Mouse (Mus musculus) heart, embryonic 14.5 days (tissue): ENCODE results near the gene Lactbl1. TPM values are rescaled to one million over a fixed set of nuclear protein-coding genes. Genes with fewer than 3 reads are reported as not detected.

Experiments used
- ATAC-seq: fragments of 200-750 bp; cut with Nextera tagmentation; 2 replicates; pipeline ENCODE4 v1.8.0; 2017; ENCODE audit warnings: low read depth, moderate TSS enrichment; ENCODE audit not compliant: insufficient number of reproducible peaks, insufficient read depth, low FRiP score
- H3K27ac ChIP-seq, 2 experiments: fragments of 200-500 bp in 1 of 2; fragments of 300-500 bp in 1 of 2; sonication (generic) in 1 of 2; replicated peaks in 1 of 2; 2 replicates each; pipeline ENCODE4 v1.5.1; 2012 to 2014; ENCODE audit warnings: low read depth in 2 of 2, low read length in 2 of 2, control low read depth in 1 of 2, mild to moderate bottlenecking in 1 of 2, mixed read lengths in 1 of 2; ENCODE audit not compliant: control insufficient read depth in 1 of 2, insufficient read depth in 1 of 2
- H3K27me3 ChIP-seq: fragments of 300-500 bp; sonication (generic); 2 replicates; pipeline ENCODE4 v1.6.1; 2014; ENCODE audit warnings: mild to moderate bottlenecking, low read length, control low read depth; ENCODE audit not compliant: control insufficient read depth, insufficient read depth
- H3K36me3 ChIP-seq: fragments of 300-500 bp; sonication (generic); 2 replicates; pipeline ENCODE4 v1.6.1; 2014; ENCODE audit warnings: mild to moderate bottlenecking, control low read depth, low read length, mixed read lengths; ENCODE audit not compliant: control insufficient read depth, insufficient read depth
- H3K4me1 ChIP-seq, 2 experiments: fragments of 200-500 bp in 1 of 2; fragments of 300-500 bp in 1 of 2; sonication (generic) in 1 of 2; 2 replicates each; pipeline ENCODE4 v1.6.1; 2012 to 2014; ENCODE audit warnings: low read length in 2 of 2, control low read depth in 1 of 2, mixed read lengths in 1 of 2; ENCODE audit not compliant: control insufficient read depth in 2 of 2, insufficient read depth in 2 of 2
- H3K4me2 ChIP-seq: fragments of 300-500 bp; sonication (generic); 2 replicates; pipeline ENCODE4 v1.6.1; 2014; ENCODE audit warnings: mild to moderate bottlenecking, low read length
- H3K4me3 ChIP-seq, 2 experiments: fragments of 200-500 bp in 1 of 2; fragments of 300-500 bp in 1 of 2; sonication (generic) in 1 of 2; 2 replicates each; pipeline ENCODE4 v1.5.1; 2012 to 2014; ENCODE audit warnings: low read length in 2 of 2, mild to moderate bottlenecking in 2 of 2, control low read depth in 1 of 2, low read depth in 1 of 2, moderate library complexity in 1 of 2; ENCODE audit not compliant: control insufficient read depth in 1 of 2, insufficient read depth in 1 of 2
- H3K9ac ChIP-seq: fragments of 300-500 bp; sonication (generic); 2 replicates; pipeline ENCODE4 v1.6.1; 2014; ENCODE audit warnings: mild to moderate bottlenecking, low read length
- H3K9me3 ChIP-seq: fragments of 300-500 bp; sonication (generic); 2 replicates; pipeline ENCODE4 v1.6.1; 2016; ENCODE audit warnings: low read length, control low read depth; ENCODE audit not compliant: control insufficient read depth
- WGBS: fragments of 180-500 bp; shearing (Covaris S2); extraction: QIAGEN DNeasy Blood & Tissue Kit; methylation state at CpG from one replicate; pipeline ENCODE4 v1.1.7; 2014; 5-methylcytosine and 5-hydroxymethylcytosine counted together
- polyA plus RNA-seq: library from polyadenylated mRNA; unstranded; fragments of >200 nt; fragmentation: Nextera tagmentation; extraction: Ambion mirVana; gene quantifications from 2 replicates; pipeline ENCODE4 v1.2.1, GENCODE M21; 2014

The Lactbl1 gene
- polyA plus RNA-seq, 1 experiment from 2014 or later = not detected

- H3K9me3 ChIP-seq = no peaks in the 10 kb centered on the region
- no peaks in the 10 kb centered on the region for H3K27me3 ChIP-seq
- no peak overlapping the region for H3K27ac ChIP-seq
- H3K4me2 ChIP-seq = no peak overlapping the region
- H3K9ac ChIP-seq = no peak overlapping the region
- 84% methylated on average over 7 of the region's 7 CpGs for WGBS
- H3K4me3 ChIP-seq = no peak overlapping the region
- H3K36me3 ChIP-seq = 0 out of 2 replicates have a peak, but pooled peaks cover 4% of the 10 kb centered on the region
- no peak for ATAC-seq
- H3K4me1 ChIP-seq = peaks cover 0 to 17% of the 10 kb centered on the region in 2 experiments; a peak in 3 of 4 replicates
Observed at GRCm38 (mm10) chr4:136598268-136598876, 24.0 kb upstream of the Lactbl1 start.

DNA sequence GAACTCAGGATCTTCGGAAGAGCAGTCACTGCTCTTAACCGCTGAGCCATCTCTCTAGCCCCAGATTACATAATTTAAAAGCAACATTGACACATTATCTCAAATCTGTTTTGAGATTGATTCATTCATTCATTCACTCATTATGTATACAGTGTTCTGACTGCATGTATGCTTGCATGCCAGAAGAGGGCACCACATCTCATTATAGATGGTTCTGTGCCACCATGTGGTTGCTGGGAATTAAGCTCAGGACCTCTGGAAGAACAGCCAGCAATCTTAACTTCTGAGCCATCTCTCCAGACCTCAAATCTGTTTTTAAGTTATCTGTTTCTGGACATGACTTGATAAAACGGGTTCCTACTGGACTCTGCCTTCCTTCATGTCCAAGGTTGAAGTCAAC, 22.6 kb upstream of the Lactbl1 start:
- 91% methylated on average over 3 of the region's 3 CpGs for WGBS
- Histone ChIP-seq H3K36me3 (no peaks in the 10 kb centered on the region), H3K27me3 (no peaks in the 10 kb centered on the region), H3K27ac (no peak overlapping the region), H3K9ac (no peak overlapping the region), H3K4me1 (peaks cover 0 to 17% of the 10 kb centered on the region in 2 experiments; a peak in 2 of 4 replicates), H3K4me2 (no peak overlapping the region), H3K9me3 (no peaks in the 10 kb centered on the region), H3K4me3 (no peak overlapping the region)
- ATAC-seq = no peak

- no peaks in the 10 kb centered on the region for H3K9me3 ChIP-seq
- H3K4me3 ChIP-seq = 0 out of 4 replicates have a peak overlapping the region, but pooled peaks of 1 of the 2 experiments have one; percentile 99
- no peak for ATAC-seq
- peaks cover 0 to 12% of the 10 kb centered on the region in 2 experiments; a peak in 2 of 4 replicates for H3K4me1 ChIP-seq
- peak overlapping the region; percentile 73 for H3K4me2 ChIP-seq
- 79% methylated on average over 2 of the region's 2 CpGs for WGBS
- no peaks in the 10 kb centered on the region for H3K27me3 ChIP-seq
- no peaks in the 10 kb centered on the region for H3K36me3 ChIP-seq
- peak overlapping the region; percentile 99 for H3K9ac ChIP-seq
- H3K27ac ChIP-seq = no peak overlapping the region
Observed at GRCm38 (mm10) chr4:136600536-136600935, 21.9 kb upstream of the Lactbl1 start.

GRCm38 (mm10) chr4:136601476-136601875, 20.9 kb upstream of the Lactbl1 start:
- Histone ChIP-seq H3K27me3 (no peaks in the 10 kb centered on the region), H3K9me3 (no peaks in the 10 kb centered on the region), H3K27ac (peak overlapping the region; percentile 27 to 82; a peak in 3 of 4 replicates), H3K4me2 (peak overlapping the region; percentile 73), H3K4me3 (peak overlapping the region; percentile 98 to 99), H3K9ac (peak overlapping the region; percentile 99), H3K4me1 (peaks cover 0 to 12% of the 10 kb centered on the region in 2 experiments; a peak in 2 of 4 replicates), H3K36me3 (no peaks in the 10 kb centered on the region)
- under 1% methylated on average over 13 of the region's 13 CpGs for WGBS
- ATAC-seq = no peak

GRCm38 (mm10) chr4:136602018-136602554, 20.3 kb upstream of the Lactbl1 start:
- peak; percentile 62 for ATAC-seq
- H3K27ac ChIP-seq = peak overlapping the region; percentile 82 to 83
- H3K27me3 ChIP-seq = no peaks in the 10 kb centered on the region
- peaks cover 0 to 12% of the 10 kb centered on the region in 2 experiments; a peak in 2 of 4 replicates for H3K4me1 ChIP-seq
- peak overlapping the region; percentile 73 for H3K4me2 ChIP-seq
- H3K9me3 ChIP-seq = no peaks in the 10 kb centered on the region
- no peaks in the 10 kb centered on the region for H3K36me3 ChIP-seq
- under 1% methylated on average over 57 of the region's 68 CpGs for WGBS
- peak overlapping the region; percentile 98 to 99 for H3K4me3 ChIP-seq
- peak overlapping the region; percentile 99 for H3K9ac ChIP-seq

DNA sequence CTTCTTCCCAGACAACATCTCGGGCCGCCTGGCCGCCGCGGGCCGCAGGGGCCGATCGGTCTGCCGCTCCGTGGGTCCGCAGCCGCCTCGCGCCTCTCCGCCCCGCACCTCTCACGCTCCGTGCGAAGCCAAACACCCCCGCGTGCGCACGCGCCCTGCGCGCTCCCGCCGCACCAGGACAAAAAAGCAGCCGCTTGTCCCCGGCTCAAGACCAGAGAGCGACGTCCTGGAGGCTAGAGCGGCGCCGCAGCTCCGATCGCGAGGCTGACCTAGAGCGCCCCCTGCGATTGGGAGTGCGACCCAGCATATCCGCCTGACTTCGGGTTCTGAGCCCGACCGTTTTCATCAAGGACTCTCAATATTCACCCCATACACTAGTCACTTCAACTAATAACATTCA, 19.9 kb upstream of the Lactbl1 start, which contains the start of gene Kdm1a:
Gene Kdm1a, minus strand, starts transcription at position 156 of the 400 bp plus-strand sequence.
- Histone ChIP-seq H3K4me3 (peak within 1 kb of the TSS; percentile 98 to 99), H3K27ac (peak within 1 kb of the TSS; percentile 82 to 83), H3K36me3 (no peaks in the 10 kb centered on the region), H3K4me1 (peaks cover 0 to 12% of the 10 kb centered on the region in 2 experiments; a peak in 2 of 4 replicates), H3K27me3 (no peaks in the 10 kb centered on the region), H3K9ac (peak within 1 kb of the TSS; percentile 99), H3K4me2 (peak within 1 kb of the TSS; percentile 73), H3K9me3 (no peaks in the 10 kb centered on the region)
- under 1% methylated on average over 36 of the region's 45 CpGs for WGBS
- ATAC-seq = peak; percentile 88

- 87% methylated on average over 19 of the region's 19 CpGs for WGBS
- Histone ChIP-seq H3K4me3 (no peak overlapping the region), H3K27me3 (no peaks in the 10 kb centered on the region), H3K4me2 (no peak overlapping the region), H3K4me1 (peaks cover 0 to 6% of the 10 kb centered on the region in 2 experiments; a peak in 2 of 4 replicates), H3K36me3 (no peaks in the 10 kb centered on the region), H3K9ac (no peak overlapping the region), H3K27ac (no peak overlapping the region), H3K9me3 (no peaks in the 10 kb centered on the region)
- ATAC-seq = no peak
Observed at GRCm38 (mm10) chr4:136605756-136606485, 16.5 kb upstream of the Lactbl1 start.
